Mouse (Mus musculus) spleen, adult 2 months (tissue): ENCODE measurements around the gene Lmod3. TPM values are rescaled to one million over a fixed set of nuclear protein-coding genes. Genes with fewer than 3 reads are reported as not detected.
A peak's percentile ranks its signal among the peaks of the same experiment; 100 is the strongest.

Experiments used
- DNase-seq, 2 experiments: peaks; one replicate each; pipeline versions ENCODE4 v3.0.0 to v3.0.0-alpha.2; 2012 to 2021; ENCODE audit warnings: low spot score in 2 of 2, low read depth in 1 of 2
- H3K27ac ChIP-seq: fragments of 200-500 bp; 2 replicates; pipeline ENCODE4 v1.5.1; 2012; ENCODE audit warnings: low read length, inconsistent platforms; ENCODE audit not compliant: insufficient read depth
- H3K27me3 ChIP-seq: fragments of 200-500 bp; 2 replicates; pipeline ENCODE4 v1.6.1; 2012; ENCODE audit warnings: mild to moderate bottlenecking, moderate library complexity, low read length, inconsistent platforms; ENCODE audit not compliant: control insufficient read depth, insufficient read depth
- H3K36me3 ChIP-seq: fragments of 200-500 bp; 2 replicates; pipeline ENCODE4 v1.6.1; 2012; ENCODE audit warnings: mild to moderate bottlenecking, low read length, inconsistent platforms; ENCODE audit not compliant: control insufficient read depth, insufficient read depth
- H3K4me1 ChIP-seq: fragments of 200-500 bp; 2 replicates; pipeline ENCODE4 v1.6.1; 2011; ENCODE audit warnings: inconsistent platforms; ENCODE audit not compliant: control insufficient read depth, insufficient read depth, insufficient read length
- H3K4me3 ChIP-seq: fragments of 200-500 bp; 2 replicates; pipeline ENCODE4 v1.5.1; 2011; ENCODE audit warnings: mild to moderate bottlenecking, inconsistent platforms; ENCODE audit not compliant: insufficient read depth, insufficient read length; ENCODE audit errors: extremely low read depth
- CTCF ChIP-seq: fragments of 200-500 bp; IDR thresholded peaks from 2 replicates; pipeline ENCODE4 v1.5.1; 2011; ENCODE audit warnings: mild to moderate bottlenecking, inconsistent platforms; ENCODE audit not compliant: insufficient read depth, insufficient read length, insufficient replicate concordance; ENCODE audit errors: extremely low read depth
- POLR2A ChIP-seq: fragments of 200-500 bp; IDR thresholded peaks from 2 replicates; pipeline ENCODE4 v1.6.1; 2011; ENCODE audit warnings: low read depth, low read length, inconsistent platforms
- WGBS: fragments of 180-500 bp; shearing (Covaris S2); methylation state at CpG from one replicate; pipeline ENCODE4 v1.1.7; 2018; 5-methylcytosine and 5-hydroxymethylcytosine counted together
- polyA plus RNA-seq: library from polyadenylated mRNA; depleted of rRNA; stranded (reverse); fragments of >200 nt; gene quantifications from 2 replicates; pipeline ENCODE4 v1.2.3, GENCODE M21; 2012

Lmod3 gene
- polyA plus RNA-seq, 1 experiment = not detected

DNA sequence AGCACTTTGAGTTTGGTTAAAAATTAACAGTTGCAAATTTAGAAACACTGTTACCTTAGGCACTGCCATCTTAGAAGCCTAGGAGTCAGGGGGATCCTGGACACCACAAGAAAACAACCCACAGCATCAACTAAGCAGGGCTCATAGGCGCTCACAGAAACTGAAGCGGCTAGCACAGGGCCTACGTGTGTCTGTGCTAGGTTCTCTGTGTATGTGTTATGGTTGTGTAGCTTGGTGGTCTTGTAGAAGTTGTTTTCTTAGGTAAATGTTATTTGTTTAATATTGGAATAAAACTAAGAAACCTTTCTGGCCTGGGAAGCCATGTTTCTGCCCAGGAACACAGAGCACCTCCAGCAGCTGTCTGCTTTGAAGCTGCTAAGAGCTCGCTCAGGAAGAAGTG lies 42.8 kb downstream of the Lmod3 start:
- H3K36me3 ChIP-seq = peaks cover 2% of the 10 kb centered on the region; the same call in 1 of the 2 replicates
- TF ChIP-seq CTCF (no peak), POLR2A (no peak)
- no peaks in the 10 kb centered on the region for H3K27me3 ChIP-seq
- WGBS = 69% methylated on average over 4 of the region's 4 CpGs
- DNase-seq = no peak
- peaks cover 17% of the 10 kb centered on the region; the same call in 1 of the 2 replicates for H3K4me1 ChIP-seq
- no peak overlapping the region for H3K4me3 ChIP-seq
- peak overlapping the region; percentile 59 for H3K27ac ChIP-seq

DNA sequence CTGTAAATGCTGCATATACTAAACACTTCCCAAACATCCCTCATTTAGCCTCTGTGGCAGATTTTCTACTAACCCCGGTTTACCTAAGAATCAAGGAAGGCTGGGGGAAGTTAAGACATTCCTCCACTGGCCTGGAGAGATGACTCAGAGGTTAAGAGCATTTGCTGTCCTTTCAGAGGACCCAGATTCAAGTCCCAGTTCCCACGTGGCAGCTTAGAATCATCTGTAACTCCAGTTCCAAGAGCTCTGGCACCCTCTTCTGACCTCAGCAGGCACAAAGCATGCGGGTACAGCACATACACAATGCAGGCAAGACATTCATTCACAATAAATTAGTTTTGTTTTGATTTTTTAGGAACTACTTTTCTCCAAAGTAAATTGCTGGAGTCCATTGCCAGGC lies 43.4 kb downstream of the Lmod3 start:
- DNase-seq = no peak
- Histone ChIP-seq H3K27ac (no peak overlapping the region), H3K4me3 (no peak overlapping the region), H3K4me1 (peaks cover 19% of the 10 kb centered on the region; the same call in 1 of the 2 replicates), H3K36me3 (no peaks in the 10 kb centered on the region), H3K27me3 (no peaks in the 10 kb centered on the region)
- TF ChIP-seq CTCF (no peak), POLR2A (no peak)
- 66% methylated on average over 3 of the region's 3 CpGs for WGBS

DNA sequence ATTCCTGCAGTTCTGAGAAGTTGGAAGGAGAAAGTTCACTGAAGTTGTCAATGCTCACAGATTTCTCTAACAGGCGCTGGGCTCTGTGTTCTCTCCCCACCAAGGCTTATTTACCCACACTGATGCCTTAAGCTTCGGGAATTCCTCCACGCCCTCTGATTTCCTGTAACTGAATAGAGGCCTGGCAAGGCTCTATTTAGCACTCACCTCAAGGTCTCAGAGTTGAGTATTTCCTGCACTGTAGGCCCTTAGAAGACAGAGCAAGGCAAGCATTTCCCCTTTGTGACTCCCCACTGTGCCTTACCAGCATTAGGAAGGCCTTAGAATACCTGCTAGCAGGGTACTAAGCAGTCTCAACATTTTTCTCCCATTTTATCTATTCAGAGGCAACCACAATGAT lies 44.2 kb downstream of the Lmod3 start:
- no peak for DNase-seq
- WGBS = 21% methylated on average over 3 of the region's 3 CpGs
- TF ChIP-seq CTCF (no peak), POLR2A (no peak)
- peak overlapping the region; percentile 49; the same call in 1 of the 2 replicates for H3K27ac ChIP-seq
- no peak overlapping the region for H3K4me3 ChIP-seq
- no peaks in the 10 kb centered on the region for H3K27me3 ChIP-seq
- peaks cover 15% of the 10 kb centered on the region; the same call in 1 of the 2 replicates for H3K4me1 ChIP-seq
- no peaks in the 10 kb centered on the region for H3K36me3 ChIP-seq

DNA sequence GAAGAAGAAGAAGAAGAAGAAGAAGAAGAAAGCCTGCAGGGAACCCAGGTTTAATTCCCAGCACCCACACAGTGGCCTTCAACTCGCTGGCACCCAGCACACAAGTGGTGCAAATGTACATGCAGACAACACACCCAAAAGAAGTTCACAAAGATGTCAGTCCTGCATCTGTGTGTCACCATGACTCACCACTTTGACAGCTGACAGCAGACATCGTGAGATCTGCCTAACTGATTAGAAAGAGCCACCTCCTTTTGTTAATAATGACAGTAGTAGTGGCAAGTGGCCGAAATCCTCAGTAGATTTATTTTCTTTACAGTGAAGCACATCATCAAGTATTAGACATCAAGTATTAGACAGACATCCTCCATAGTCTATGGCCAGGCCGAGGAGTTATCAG lies 45.5 kb downstream of the Lmod3 start:
- no peak for DNase-seq
- 75% methylated on average over 4 of the region's 4 CpGs for WGBS
- TF ChIP-seq POLR2A = no peak
- Histone ChIP-seq H3K27ac (no peak overlapping the region), H3K4me1 (peaks cover 9% of the 10 kb centered on the region; the same call in 1 of the 2 replicates), H3K27me3 (no peaks in the 10 kb centered on the region), H3K36me3 (no peaks in the 10 kb centered on the region), H3K4me3 (no peak overlapping the region)

DNA sequence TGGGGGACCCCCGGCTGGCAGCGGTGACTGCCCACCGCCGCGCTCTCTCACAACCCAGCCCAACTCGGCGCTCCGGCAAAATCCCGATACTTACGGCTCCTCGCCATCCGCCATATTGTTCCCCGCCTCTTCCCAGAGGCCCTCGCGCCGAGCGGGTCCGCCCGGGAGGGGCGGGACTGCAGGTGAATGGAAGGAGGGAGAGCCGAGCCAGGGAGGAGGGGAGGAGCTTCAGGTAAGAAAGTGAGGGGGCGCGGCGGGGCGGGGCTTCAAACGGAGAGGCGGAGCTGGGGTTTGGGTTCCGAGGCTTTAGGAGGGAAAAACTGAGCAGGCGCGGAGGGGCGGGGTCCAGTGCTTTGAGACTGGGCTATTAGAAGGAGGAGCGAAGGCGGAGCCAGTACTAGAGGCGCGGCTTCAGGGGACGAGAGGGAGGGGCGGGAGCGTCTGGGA lies 47.1 kb downstream of the Lmod3 start, which contains the start of gene Uba3:
Gene Uba3 (minus strand): TSS at position 209 of the 447 bp plus-strand sequence.
- Histone ChIP-seq H3K4me1 (peaks cover 7% of the 10 kb centered on the region; the same call in 1 of the 2 replicates), H3K4me3 (peak within 1 kb of the TSS; percentile 74), H3K27ac (peak within 1 kb of the TSS; percentile 49; the same call in 1 of the 2 replicates), H3K36me3 (peaks cover 3% of the 10 kb centered on the region), H3K27me3 (no peaks in the 10 kb centered on the region)
- TF ChIP-seq CTCF = no peak
- peak; percentile 66 for TF ChIP-seq POLR2A
- under 1% methylated on average over 38 of the region's 38 CpGs for WGBS
- peak; percentile 97 to 100 for DNase-seq

DNA sequence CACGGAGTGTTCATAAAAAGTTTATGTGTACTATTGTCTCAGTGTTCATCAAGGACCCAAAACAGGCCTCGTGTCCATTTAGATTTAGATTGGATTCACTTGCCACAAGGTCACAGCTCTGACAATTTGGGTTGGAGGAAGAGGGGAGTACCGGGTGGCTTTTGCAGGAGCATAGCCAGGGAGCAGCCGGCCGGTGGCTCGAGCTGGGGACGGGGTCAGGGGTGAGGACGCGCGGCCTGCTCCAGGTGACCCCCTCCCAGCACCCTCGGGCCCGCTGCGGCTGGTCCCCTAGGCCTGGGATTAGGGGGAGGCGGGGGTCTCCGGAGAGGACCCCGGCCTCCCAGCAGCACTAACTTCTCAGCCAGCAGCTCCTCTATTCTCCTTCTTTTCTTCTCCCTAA lies 47.6 kb downstream of the Lmod3 start:
- no peaks in the 10 kb centered on the region for H3K27me3 ChIP-seq
- H3K4me3 ChIP-seq = peak overlapping the region; percentile 74
- TF ChIP-seq POLR2A = no peak
- TF ChIP-seq CTCF = no peak
- under 1% methylated on average over 16 of the region's 16 CpGs for WGBS
- H3K36me3 ChIP-seq = peaks cover 3% of the 10 kb centered on the region
- H3K4me1 ChIP-seq = peaks cover 7% of the 10 kb centered on the region; the same call in 1 of the 2 replicates
- H3K27ac ChIP-seq = peak overlapping the region; percentile 49; the same call in 1 of the 2 replicates
- peak in 1 of 2 experiments; percentile 30 for DNase-seq

DNA sequence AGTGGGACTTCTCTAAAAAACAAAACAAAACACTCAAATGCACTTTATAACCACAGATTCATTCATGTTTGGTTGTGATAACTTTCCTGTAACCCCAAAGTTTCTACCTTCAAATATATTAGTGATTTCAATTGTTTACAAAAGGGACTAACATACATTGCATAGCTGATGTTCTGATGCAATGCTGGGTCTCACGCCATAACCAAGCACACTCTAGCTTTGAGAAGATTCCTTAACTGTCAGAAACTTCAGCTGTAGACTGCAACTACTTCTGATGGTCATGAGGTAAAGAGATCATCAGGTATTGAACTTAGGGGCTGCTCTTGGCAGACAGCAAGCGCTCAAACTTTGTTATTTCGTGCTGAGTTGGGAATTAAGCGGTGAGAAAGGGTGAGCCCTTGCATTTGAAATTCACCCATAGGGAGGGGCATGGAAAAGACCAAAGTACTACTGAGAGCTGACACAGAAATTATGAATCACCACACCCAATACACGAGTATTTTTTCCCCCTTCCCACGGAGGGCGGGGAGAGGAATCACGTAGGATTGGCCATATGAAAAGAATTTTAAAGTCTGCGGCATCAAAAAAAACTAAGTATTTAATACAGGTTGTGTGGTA lies 48.2 kb downstream of the Lmod3 start:
- no peak for TF ChIP-seq POLR2A
- no peak for TF ChIP-seq CTCF
- Histone ChIP-seq H3K4me3 (peak overlapping the region; percentile 74; the same call in 1 of the 2 replicates), H3K36me3 (peaks cover 3% of the 10 kb centered on the region), H3K27me3 (no peaks in the 10 kb centered on the region), H3K27ac (no peak overlapping the region), H3K4me1 (peaks cover 7% of the 10 kb centered on the region; the same call in 1 of the 2 replicates)
- WGBS = 33% methylated on average over 9 of the region's 9 CpGs
- no peak for DNase-seq
